Mouse (Mus musculus): ENCODE results near the gene Ss18l1. TPM values are rescaled to one million over a fixed set of nuclear protein-coding genes. Genes with fewer than 3 reads are reported as not detected.
A peak's percentile ranks its signal among the peaks of the same experiment; 100 is the strongest.

Ss18l1 gene
- polyA plus RNA-seq, 1 experiment from 2014 or later, result 8.1 TPM

GRCm38 (mm10) chr2:180103151-180103977, 61.1 kb downstream of the Ss18l1 start:
- ChIA-PET POLR2A (interaction anchor here (0.7 to 2.0 kb wide), 2 partner anchors 12 to 28 kb away, joined by 3 to 6 read pairs; no protein-coding TSS in a partner anchor), CTCF (interaction anchor here (1.1 to 2.0 kb wide), 3 partner anchors 12 to 148 kb away, joined by 3 to 7 read pairs (median 3); no protein-coding TSS in a partner anchor)
- in situ Hi-C loops (cut with MboI; ENCODE audit: low pct_unique_long_range_greater_than_20kb), result no loop called here
- DNase-seq (ENCODE audit: low read depth, low spot score) (no peak), ATAC-seq (no peak)
- peaks cover 48% of the 10 kb centered on the region for H3K27me3 ChIP-seq
- no peak for TF ChIP-seq CTCF (IDR thresholded peaks at IDR 0.05)

DNA sequence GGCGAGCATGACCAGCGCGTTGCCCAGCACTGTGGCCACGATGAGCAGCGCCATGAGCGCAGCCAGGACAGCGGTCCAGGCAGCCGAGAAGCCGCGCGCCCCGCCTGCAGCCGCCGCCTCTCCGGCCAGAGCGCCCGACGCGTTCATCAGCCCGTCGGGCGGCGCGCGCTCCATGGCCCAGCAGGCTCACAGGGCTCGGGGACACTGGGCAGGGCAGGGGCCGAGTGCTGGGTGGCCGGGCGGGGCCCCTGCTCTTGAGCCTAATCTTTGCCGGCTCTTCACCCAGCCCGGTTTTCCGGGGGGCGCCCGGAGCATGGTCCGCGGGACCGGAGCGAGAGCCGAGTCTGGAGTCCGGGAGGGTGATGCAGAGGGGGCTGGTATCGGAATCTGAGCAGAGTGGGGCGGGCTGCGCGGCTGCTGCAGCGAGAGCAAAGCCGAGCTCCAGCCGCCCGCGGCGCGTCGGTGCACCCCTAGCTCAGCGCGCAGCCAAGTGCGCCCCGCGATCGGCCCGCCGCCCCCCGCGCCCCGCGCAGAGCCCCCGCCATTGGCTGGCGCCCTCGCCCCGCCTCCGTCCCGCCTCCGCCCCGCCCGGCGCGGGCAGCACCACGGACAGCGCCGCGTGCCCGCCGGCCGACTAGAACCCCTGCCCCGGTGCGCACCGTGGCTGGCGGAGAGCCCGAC, 61.8 kb downstream of the Ss18l1 start, which contains the start of gene Hrh3:
Gene Hrh3 (minus strand): TSS at position 511 of the 681 bp plus-strand sequence.
- TF ChIP-seq CTCF (IDR thresholded peaks at IDR 0.05), result no peak
- DNase-seq (ENCODE audit: low read depth, low spot score), result no peak
- CTCF ChIA-PET, result interaction anchor here (1.1 kb wide), 1 partner anchor 11 kb away, joined by 3 read pairs; no protein-coding TSS in a partner anchor
- H3K27me3 ChIP-seq, result peaks cover 40% of the 10 kb centered on the region
- POLR2A ChIA-PET, result interaction anchor here (2.0 kb wide), 1 partner anchor 11 kb away, joined by 6 read pairs; no protein-coding TSS in a partner anchor
- peak; percentile 88 for ATAC-seq
- in situ Hi-C loops (cut with MboI; ENCODE audit: low pct_unique_long_range_greater_than_20kb), result no loop called here

DNA sequence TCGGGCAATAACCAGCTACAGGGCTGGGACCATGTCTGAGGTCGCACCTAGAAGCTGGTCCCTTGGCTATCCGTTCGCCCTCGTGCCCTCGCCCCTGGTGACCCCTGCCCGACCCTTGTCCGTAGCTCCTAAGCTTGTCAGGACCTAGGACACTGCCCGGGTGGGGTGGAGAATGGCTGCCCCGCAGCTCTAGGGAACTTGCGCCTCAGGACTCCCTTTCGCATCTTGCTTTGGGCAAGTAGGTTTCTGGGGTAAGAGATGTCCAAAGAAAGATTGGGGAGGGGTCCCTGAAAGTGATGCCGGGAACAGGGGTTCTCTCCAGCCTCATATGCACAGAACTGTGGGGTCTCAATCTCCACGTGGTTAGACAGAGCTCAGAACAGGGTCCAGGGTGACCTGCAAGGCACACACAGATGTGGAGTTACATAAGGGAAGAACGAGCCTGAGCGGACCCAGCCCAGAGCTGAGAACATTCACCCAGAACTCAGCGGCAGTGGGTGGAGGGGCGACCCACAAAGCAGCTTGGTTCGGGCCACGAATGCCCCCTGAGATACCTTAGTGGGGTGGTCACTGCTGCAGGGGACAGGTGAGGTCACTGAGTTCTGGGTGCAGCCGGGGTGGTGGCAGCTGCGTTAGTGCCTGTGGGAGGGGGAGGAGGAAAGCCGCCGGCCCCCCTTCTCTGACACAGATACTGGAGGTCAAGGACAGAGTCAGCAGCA, 62.5 kb downstream of the Ss18l1 start:
- H3K27me3 ChIP-seq, result peaks cover 33% of the 10 kb centered on the region
- CTCF ChIA-PET, result interaction anchor here (1.1 kb wide), 1 partner anchor 11 kb away, joined by 3 read pairs; no protein-coding TSS in a partner anchor
- DNase-seq (ENCODE audit: low read depth, low spot score) (no peak), ATAC-seq (no peak)
- no peak for TF ChIP-seq CTCF (IDR thresholded peaks at IDR 0.05)
- in situ Hi-C loops (cut with MboI; ENCODE audit: low pct_unique_long_range_greater_than_20kb), result no loop called here
- POLR2A ChIA-PET, result interaction anchor here (2.0 kb wide), 1 partner anchor 11 kb away, joined by 6 read pairs; no protein-coding TSS in a partner anchor

DNA sequence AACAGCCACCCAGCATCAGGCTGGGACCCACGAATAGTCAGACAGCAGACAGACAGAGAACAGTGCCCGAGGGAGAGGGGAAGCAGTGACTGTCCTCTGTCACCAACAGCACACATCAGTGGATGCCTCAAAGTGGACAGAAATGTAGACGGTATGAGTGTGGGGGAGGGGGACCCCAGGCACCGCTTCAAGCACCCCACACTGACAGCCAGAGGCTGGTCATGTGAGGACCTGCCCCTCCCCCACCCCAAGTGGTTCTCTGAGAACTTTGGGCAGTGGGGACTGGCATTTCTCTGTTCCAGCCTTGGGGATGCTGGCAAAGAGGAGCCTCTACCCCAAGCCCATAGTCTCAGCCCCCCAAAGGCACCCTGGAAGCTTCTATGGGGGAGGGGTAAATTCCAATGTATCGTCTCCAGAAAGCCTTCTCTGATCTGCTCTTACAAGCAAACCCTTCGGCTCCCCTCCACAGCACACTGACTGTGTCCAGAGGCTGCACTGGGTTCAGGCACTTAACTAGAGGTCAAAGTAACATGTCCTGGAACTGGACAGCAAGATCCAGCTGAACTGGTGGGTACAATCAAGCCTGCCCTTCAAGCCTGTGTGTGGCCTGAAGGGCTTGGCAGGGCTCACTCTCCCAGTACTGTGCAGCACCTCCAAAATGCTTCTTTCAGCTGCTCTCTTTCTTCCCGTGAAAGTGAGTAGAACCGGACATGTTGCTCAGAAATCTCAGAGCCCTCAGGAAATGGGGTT, 63.3 kb downstream of the Ss18l1 start:
- DNase-seq (ENCODE audit: low read depth, low spot score) (no peak), ATAC-seq (no peak)
- no peak for TF ChIP-seq CTCF (IDR thresholded peaks at IDR 0.05)
- peaks cover 25% of the 10 kb centered on the region for H3K27me3 ChIP-seq
- in situ Hi-C loops (cut with MboI; ENCODE audit: low pct_unique_long_range_greater_than_20kb), result no loop called here
- ChIA-PET CTCF (no interaction called here), POLR2A (interaction anchor here (2.0 kb wide), 1 partner anchor 10 kb away, joined by 6 read pairs; no protein-coding TSS in a partner anchor)

- DNase-seq (ENCODE audit: low read depth, low spot score) (no peak), ATAC-seq (no peak)
- POLR2A ChIA-PET, result no interaction called here
- in situ Hi-C loops (cut with MboI; ENCODE audit: low pct_unique_long_range_greater_than_20kb), result no loop called here
- no peak for TF ChIP-seq CTCF (IDR thresholded peaks at IDR 0.05)
- CTCF ChIA-PET, result interaction anchor here (0.8 to 2.0 kb wide), 3 partner anchors 11 to 56 kb away, joined by 3 to 6 read pairs (median 4); no protein-coding TSS in a partner anchor
- peaks cover 15% of the 10 kb centered on the region for H3K27me3 ChIP-seq
Observed at GRCm38 (mm10) chr2:180107081-180107480, 64.8 kb downstream of the Ss18l1 start.

DNA sequence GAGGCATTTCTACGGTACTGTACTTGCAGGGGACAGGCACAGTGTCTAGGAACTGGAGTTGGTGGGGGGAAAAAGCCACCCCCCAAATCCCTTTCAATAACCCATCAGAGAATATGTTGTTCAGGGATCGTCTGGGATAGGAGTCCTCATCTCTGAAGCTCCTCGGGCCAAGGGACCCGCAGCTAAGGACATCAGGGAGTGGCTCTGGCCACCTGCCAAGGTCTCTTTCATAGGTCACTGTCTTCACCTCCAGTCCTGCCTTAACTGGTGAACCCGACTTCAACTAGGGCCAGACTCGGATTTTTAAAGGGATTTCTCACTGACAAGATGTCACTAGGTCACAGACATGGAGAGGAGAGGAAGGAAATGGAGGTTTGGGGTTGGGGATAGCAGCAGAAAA, 66.0 kb downstream of the Ss18l1 start:
- TF ChIP-seq CTCF (IDR thresholded peaks at IDR 0.05), result no peak
- ATAC-seq (no peak), DNase-seq (ENCODE audit: low read depth, low spot score) (no peak)
- H3K27me3 ChIP-seq, result peaks cover 3% of the 10 kb centered on the region
- in situ Hi-C loops (cut with MboI; ENCODE audit: low pct_unique_long_range_greater_than_20kb), result no loop called here
- POLR2A ChIA-PET, result no interaction called here
- CTCF ChIA-PET, result interaction anchor here (2.0 kb wide), 1 partner anchor 10 kb away, joined by 6 read pairs; no protein-coding TSS in a partner anchor

DNA sequence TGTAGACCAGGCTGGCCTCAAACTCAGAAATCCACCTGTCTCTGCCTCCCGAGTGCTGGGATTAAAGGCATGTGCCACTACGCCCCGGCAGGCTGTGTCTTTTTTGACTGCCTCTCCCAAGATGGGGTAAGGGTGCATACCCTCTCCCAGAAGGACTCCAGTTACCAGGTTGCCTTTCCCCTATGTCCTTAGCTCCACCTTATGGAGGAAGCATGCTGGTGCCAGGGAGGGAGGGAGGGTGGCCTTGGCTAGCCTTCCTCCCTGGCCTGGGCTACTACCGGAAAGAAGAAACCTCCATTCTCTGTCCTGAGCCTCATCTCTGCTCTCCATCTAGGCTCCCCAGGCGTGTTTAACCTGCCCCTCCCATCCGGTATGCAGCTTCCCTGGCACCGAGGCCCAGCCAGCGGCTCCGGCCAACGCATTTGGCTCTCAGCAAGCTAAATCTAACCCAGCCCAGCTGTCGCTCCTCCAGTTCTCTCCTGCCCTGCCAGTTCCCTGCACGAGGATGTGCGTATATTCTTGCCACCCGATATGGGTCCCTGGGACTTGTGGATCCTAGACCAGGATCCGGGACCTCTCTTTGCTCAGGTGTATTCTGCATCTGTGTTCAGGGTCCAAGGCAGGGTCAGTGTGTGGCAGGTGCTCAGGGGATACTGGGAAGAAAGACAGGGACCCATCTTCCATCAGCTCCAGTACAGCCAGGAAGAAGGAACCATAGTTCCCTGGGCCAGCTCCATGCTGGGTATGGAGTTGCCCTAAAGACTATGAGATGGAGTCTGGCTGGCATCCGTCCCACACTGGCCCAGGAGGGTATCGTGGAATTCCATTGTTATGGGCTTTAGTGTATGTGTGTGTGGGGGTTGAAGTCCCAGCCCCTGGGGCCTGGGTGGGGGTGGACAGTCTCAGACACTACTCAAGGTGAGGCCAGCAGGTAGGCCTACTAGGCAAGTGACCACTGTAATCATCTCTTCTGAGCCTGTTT, 71.9 kb downstream of the Ss18l1 start:
- ChIA-PET POLR2A (interaction anchor here (0.6 to 1.5 kb wide), 4 partner anchors 10 to 138 kb away, joined by 3 to 6 read pairs (median 4); partner anchors contain the start of genes Hrh3 and Mtg2), CTCF (interaction anchor here (2.2 kb wide), 1 partner anchor 63 kb away, joined by 5 read pairs; no protein-coding TSS in a partner anchor)
- H3K27me3 ChIP-seq, result no peaks in the 10 kb centered on the region
- no peak for DNase-seq (ENCODE audit: low read depth, low spot score)
- in situ Hi-C loops (cut with MboI; ENCODE audit: low pct_unique_long_range_greater_than_20kb), result no loop called here
- no peak for ATAC-seq
- no peak for TF ChIP-seq CTCF (IDR thresholded peaks at IDR 0.05)

DNA sequence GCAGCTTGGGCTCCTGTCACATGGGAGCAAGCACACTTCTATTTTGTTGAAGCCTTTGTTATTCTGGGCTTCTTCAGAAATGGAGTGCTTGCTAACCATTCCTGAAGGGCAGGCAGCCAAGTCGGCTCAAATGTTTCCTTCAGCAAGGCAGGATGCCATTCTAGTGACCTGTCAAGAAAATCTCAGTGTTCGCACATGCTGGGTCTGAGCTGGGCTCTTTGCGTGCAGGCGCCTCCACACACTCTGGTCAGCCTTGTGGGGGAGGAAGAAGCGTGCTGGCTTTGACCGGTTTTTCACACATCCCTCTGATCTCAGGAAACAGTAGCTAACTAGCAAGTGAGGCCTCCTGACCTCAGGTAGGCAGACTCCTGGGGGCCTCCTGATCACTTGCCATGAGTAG, 73.0 kb downstream of the Ss18l1 start:
- H3K27me3 ChIP-seq, result no peaks in the 10 kb centered on the region
- in situ Hi-C loops (cut with MboI; ENCODE audit: low pct_unique_long_range_greater_than_20kb), result no loop called here
- DNase-seq (ENCODE audit: low read depth, low spot score) (peak; percentile 92), ATAC-seq (peak; percentile 42)
- no peak for TF ChIP-seq CTCF (IDR thresholded peaks at IDR 0.05)
- ChIA-PET POLR2A (interaction anchor here (0.6 to 1.5 kb wide), 5 partner anchors 11 to 137 kb away, joined by 3 to 6 read pairs (median 4); partner anchors contain the start of genes Hrh3 and Mtg2), CTCF (interaction anchor here (0.7 to 1.4 kb wide), 4 partner anchors 11 to 25 kb away, joined by 3 read pairs; partner anchors contain the start of gene Hrh3)

All from Patski (cell line).